Mouse (Mus musculus) MN1 (cell line): ENCODE measurements around the gene Olfr1367.

Experiments
- DNase-seq: peaks from one replicate; pipeline ENCODE4 v3.0.0-alpha.2; 2016; ENCODE audit warnings: low spot score

The Olfr1367 gene

DNA sequence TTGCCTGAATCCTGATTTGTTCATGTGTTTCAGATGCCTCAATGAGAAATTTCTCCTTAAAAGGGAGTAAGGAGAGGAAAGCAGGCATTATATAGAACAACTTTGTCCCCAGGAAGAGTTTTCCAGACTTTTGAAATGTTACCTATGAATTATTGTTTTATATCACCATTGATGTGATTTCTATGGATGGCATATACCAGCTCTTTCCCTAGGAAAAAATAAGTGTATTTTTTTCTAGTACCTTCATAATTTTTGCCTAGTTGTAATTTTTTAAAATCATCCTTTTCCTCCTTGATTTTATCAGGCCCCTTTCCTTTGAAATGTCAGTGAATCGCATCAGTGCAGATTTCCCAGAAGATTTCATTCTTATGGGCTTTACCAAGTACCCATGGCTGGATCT lies at the start of gene Olfr1367:
Olfr1367 (plus strand) TSS at position 301 of the 400 bp plus-strand sequence.
- no peak for DNase-seq

DNA sequence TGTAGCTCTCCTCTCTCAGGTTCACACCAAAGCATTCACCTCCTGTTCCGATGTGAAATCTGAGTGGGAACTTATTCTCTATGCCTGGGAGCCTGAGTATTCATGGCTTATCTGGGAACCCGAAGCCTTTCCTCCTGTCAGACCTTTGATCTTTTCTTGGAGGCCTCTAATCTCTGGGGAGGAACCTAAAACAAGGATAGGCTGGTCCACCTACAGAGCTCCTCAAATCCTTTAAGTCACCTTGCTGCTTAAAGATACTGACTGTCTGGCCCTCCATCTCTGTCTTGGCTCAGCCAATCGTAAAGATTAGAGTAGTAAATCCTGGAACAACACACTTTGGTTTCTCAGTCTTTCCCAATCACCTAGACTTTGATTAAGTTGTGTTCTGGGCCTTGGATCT lies 48.2 kb upstream of the Olfr1367 start:
- no peak for DNase-seq

DNA sequence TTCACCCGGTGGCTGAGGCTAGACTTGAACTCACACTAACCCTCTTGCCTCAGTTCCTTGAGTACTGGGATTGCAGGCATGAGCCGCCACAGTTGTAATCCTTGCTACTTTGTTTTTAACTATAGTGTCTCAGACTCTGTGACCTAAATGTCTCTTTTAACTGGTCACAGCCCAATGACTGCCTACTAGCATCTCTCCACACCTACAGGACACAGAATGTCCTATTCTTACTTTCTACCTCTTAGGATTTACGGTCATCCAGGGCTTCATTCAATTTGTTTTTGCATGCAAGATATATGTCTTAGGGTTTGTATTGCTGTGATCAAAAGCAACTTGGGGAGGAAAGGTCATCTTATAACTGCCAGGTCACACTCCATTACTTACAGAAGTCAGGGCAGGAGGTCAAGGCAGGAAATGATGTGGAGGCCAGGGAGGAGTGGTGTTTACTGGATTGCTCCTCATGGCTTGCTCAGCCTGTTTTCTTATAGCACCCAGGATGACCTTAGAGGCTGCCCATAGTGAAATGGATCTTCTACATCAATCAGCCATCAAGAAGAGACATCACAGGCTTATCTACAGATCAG lies 42.1 kb upstream of the Olfr1367 start:
- no peak for DNase-seq

DNA sequence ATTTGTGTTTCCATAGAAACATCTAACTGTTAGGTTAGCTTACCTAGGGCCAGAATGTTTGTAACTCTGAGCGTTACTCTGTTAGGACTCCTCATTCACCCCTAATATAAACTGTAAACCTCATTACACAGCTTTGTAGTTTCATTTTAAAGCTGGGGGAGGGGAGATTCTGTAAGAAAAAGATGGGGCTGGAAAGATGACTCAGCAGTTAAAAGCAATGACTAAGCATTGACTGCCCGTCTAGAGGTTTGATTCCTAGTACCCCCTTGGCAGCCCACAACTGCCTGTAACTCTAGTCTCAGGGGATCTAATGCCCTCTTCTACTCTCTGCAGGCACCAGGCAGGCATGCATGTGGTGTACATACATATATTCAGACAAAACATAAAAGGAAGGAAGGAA lies 36.9 kb upstream of the Olfr1367 start:
- DNase-seq, result no peak

DNA sequence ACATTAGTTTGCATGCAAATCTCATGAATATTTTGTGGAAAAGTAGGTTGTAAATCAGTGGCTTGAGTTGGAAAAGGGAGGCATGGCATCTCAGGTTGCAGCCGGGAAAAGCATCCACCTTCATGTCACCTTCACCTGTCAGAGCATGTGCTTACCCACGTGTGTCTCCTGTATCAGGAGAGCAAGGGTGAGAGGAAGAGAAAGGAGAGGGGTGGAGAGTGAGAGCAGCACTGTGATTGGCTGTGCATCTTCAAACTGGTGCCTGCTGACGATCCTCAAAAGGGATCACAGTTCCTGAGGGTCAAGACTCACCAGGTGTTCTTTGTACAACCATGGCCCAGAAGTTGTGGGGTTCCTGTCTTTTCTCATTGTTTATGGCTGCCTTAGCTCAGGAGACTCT lies 34.8 kb upstream of the Olfr1367 start, which contains the start of gene Gpx6:
Gpx6 (plus strand) TSS at position 200 of the 400 bp plus-strand sequence.
- no peak for DNase-seq

DNA sequence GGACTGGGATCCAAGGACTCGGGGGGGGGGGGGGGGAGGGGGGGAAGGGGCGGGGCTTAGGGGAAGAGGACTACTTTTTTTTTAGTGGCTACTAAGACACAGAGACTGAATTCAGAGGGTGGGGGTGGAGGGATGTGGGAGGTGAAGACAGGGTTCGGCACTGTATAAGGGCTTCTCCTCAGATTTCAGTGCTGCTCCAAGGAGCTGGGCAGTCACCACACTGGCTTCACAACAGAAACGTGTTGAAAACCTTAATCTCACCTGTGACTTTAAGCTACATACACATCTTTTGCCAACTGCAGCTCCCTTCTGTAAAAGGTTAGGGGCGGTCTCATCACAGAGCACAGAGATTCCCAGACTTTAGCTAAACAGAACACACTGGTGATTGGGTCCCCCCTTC lies 33.9 kb upstream of the Olfr1367 start:
- DNase-seq, result no peak

DNA sequence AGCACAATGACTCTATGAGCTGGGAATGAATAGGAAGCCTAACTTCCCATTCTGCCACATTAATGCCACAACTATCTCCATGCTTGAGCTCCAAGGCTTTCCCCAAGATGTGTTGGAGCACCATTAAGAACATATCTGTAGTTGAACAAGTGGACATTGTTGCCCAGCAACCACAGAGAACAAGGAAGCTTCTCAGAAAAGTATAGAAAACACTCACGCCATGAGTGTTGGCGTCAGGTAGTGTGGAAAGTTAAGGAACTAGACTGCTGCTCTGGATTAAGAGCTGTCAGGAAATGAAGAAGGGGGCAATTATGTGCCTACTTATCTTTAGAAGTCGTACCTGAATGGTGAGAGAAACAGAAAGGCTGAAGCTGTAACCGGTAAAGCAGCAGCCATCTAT lies 32.8 kb upstream of the Olfr1367 start:
- no peak for DNase-seq

DNA sequence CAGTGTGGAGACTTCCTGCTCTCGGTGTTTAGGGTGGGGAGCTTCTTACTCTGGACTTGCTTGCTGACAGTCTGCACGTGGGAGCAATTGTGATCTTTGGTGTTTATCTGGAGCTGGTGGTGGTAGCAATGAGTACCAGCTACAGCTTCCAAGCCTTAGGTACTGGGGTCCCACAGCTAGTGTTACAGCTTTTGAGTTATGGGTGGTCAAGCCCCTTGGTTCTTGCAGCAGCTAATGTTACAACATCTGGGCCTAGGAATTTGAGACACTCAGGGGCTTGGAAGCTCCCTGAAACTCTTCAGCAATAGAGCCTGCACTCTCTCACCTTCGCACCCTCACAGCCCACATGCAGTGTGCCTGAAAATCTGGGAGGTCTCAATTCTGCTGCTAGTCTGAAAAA lies 26.4 kb upstream of the Olfr1367 start:
- no peak for DNase-seq

DNA sequence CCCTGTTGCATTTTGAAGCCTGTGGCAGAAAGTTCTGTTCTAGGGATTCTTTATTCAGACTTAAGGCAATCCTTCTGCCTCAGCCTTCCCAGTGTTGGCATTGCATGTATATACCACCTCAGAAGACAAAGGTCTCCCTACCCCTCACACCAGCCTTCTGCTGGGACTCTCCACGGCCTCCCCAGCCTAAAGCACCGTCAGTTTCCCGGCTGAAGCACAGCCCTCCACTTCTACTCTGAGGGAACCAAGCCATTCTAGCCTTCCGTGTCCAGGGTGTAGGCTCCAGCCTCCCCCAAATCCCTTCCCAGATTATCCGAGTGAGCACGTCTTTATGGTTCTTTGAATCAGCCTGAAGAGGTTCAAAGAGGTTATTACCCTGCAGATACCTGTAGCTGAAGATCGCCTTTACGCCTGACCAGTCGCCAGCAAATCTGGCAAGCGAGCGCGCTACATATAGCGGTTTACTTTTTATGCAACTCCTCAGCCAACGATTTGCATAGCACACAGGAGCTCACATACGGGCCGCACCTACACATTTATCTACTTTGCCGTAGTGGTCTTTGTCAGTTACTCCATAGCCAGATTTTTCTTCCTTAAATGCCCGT lies 24.7 kb upstream of the Olfr1367 start:
- no peak for DNase-seq

DNA sequence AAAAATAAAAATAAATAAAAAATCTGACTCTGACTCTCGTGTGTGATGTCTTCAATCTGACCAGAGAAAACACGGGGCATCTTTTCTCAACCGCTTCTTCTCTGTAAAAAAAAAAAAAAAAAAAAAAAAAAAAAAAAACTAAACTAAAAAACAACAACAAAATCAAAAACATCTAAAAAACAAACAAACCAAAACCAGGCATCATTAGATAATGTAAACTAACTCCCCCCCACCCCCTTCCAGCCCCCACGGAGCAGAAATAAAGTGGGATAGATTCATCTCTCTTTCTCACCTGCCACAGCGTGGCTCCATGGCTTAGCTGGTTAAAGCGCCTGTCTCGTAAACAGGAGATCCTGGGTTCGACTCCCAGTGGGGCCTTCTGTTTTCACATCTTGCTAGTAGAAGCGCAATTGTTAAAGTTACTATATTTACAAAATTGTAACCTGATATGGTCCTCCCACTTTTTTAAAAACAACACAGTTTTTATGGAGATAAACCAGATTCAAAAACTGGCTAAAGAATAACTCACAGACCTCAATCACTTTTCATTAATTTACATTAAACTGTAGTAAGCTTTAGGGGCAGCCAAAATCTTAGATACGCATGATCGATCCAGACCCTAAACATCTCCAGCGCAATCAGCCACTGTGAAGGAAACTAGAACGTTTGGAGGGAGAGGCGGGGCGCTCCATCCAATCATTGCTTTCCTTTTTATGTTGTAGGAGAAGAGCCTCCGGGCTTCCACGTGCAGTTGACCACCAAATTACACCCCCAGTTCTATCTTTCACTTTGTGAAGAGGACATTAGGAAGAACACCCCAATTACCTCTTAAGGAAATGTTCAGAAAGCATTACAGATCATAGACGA lies 24.0 kb upstream of the Olfr1367 start:
- peak; percentile 51 for DNase-seq

DNA sequence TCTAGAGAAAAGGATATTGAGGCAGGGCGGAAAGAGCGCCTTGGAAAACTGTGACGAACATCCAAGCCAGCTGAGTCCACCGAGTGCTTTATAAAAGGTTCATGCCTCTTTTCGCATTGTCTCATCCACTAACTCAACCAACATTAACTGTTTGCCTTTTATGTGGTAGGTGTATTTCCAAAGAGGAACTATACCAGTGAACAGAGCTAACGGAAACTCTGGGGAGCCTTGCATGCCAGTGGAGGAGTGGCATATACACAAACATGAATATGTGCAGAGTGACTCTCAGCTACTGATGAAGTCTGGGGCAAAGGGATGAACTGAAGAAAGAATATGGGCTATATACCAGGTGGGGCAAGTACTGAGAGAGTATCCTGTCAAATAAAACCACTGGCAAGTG lies 23.3 kb upstream of the Olfr1367 start:
- DNase-seq, result no peak

DNA sequence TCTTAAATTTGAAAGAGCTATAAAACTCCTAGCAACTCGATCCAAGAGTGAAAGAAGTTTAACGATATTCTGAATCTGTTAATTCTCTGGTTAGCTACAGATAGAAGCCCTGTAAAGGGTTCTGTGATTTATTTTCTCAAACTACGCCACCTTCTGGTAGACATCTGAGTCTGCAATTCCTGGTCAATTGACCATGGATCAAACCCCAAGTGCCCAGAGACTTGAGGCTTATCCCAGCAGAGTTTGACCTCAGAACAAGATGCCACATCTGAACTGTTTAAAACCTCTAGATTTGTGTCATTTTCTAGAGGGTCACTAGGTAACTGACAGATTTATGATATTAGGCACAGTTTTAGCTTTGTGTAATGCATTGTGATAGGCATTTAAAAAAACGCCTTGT lies 20.5 kb upstream of the Olfr1367 start:
- DNase-seq, result peak; percentile 30

DNA sequence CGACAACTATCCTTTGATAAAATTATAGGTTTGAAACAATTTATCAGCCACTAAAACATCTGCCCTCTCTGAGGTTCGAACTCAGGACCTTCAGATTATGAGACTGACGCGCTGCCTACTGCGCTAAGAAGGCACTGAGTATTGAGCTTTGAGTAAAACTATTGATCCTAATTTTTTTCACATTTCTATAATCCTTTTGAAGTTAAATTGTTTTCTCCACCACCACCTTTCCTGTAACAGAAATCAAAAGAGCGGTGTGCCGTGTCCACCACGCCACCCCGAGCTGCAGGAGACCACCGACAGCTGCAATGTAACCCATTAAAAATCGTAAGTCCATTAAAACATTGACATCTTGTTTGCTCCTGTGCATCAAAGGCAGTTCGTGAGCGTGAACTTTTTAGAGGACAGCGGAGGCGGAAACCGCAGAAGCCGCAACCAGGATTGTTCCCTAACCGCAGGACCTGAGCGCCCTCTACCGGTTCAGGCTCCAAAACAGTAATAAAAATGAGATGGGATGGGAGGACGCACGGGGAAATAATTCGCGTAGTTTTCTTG lies 20.0 kb upstream of the Olfr1367 start:
- DNase-seq, result peak; percentile 79

DNA sequence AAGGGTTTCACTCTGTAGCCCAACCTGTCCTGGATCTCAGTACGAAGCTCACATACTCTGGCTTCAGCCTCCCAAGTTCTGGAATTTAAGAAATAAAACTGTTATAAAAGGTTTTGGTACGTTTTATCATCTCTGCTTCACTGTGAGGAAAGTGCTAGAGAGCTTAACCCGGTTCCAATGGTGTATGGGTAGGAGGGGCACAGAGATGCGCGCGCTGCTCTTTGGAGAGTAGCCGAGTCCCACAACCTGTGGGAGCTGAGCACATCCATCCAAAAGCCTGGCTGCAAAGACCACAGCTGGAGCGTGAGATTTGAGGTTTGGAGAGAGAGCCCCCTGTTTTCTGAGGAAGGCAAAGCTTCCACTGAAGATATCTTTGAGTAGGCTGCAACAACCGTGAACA lies 19.3 kb upstream of the Olfr1367 start:
- peak; percentile 11 for DNase-seq

DNA sequence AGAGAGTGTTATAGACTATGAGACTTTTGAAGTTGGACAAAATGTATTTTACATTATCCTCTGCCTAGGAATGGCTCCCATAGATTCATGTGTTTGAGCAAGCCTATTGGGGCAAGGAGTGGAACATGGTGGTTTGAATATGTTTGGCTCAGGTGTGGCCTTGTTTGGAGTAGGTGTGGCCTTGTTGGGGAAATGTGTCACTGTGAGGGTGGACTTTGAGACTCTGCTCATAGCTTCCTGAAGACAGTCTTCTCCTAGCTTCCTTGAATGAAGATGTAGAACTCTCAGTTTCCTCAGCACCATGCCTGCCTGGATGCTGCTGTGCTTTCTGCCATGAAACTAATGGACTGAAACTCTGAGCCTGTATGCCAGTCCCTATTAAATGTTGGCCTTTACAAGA lies 3.9 kb downstream of the Olfr1367 start:
- no peak for DNase-seq

DNA sequence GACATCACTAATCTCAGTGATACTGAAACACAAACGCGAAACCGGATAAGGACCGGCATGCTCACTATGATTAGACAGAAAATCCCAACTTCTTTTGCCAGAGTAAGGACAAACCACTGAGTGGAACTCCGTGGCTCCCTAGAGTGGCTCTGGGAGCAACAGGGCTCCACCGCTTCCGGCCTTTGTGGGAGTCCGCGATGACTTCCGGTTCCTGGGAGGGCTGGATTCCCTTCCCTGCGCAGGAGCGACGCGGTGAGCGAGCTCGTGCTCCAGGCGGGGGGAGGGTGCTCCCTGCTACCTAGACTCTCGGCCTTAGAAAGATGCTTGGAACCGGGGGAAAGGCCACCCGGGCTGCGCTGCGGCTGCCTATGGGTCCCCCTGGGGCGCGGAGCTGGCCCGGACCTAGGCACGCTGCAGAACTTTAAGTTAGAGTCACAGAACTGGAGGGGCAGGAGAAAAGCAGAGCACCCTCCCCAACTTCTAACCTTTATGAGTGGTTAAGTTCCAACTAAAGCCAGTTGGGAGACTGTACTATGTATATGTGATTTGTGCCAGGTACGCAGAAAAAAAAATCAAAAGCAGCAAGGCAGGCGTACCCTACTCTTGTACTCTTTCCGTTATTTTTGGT lies 16.0 kb downstream of the Olfr1367 start, which contains the start of gene Zscan12:
Zscan12 (plus strand) TSS at position 200 of the 628 bp plus-strand sequence.
- peak; percentile 90 for DNase-seq

DNA sequence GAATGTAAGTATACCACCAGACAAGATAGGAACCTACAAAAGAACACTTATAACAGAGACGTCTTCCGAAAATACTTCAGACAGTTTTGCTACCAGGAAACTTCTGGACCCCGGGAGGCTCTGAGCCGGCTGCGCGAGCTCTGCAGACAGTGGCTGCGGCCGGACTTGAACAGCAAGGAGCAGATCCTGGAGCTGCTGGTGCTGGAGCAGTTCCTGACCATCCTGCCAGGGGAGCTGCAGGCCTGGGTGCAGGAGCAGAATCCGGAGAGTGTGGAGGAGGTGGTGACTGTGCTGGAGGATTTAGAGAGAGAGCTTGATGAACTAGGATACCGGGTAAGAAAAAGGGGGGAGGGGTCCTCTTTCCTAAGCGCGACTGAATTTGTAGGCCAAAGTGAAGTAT lies 17.0 kb downstream of the Olfr1367 start:
- no peak for DNase-seq

DNA sequence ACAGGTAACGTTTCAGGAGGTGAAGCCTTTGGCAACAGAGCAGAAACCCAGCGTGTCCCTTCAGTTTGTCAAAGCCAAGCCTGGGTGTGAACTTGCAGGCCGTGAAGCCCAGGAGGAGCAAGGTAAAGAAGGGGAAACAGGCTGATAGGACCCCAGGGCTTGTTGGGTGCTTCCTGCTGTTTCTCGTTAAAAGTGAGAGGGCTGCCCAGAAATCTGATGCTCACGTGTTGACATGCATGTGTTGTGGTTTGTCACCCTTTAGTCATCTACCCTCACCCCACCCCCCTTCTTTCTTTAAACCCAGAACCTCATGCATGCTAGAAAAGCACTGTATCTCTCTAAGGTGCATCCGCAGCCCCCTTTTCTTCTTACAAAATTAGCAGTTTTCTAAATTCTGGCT lies 19.9 kb downstream of the Olfr1367 start:
- no peak for DNase-seq

DNA sequence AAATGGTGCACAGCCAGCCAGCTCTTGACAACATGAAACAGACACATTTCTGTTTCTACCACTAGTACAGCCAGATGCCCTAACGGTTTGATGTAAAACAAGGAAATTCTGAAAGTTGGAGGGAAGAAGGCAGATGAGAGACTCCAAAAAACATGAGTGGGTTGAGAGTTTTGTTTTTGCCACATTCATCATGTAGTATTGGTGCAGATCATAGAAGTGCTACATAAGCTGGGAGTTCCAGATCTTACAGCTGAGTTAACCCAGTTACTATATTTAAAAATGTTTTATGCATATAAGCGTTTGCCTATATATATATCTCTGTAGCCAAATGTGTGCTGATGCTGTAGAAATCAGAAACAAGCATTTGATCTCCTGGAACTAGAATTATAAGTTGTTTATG lies 26.0 kb downstream of the Olfr1367 start:
- no peak for DNase-seq

DNA sequence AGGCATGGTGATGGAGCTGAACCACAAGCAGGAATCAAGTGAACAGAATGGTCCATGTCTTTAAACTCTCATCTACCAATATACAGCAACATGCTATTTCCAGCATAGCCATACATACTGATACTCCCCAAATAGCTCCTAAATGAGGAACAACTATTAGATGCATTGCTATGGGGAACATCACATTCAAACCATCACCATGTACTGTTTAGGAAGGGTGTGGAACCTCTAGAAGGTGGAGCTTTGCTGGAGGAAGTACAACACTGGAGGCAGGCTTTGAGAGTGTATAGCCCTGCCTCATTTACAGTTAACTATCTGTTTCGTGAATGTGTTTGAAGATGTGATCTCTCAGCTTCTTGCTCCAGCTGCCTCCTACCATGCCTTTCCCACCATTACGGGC lies 31.1 kb downstream of the Olfr1367 start:
- no peak for DNase-seq

DNA sequence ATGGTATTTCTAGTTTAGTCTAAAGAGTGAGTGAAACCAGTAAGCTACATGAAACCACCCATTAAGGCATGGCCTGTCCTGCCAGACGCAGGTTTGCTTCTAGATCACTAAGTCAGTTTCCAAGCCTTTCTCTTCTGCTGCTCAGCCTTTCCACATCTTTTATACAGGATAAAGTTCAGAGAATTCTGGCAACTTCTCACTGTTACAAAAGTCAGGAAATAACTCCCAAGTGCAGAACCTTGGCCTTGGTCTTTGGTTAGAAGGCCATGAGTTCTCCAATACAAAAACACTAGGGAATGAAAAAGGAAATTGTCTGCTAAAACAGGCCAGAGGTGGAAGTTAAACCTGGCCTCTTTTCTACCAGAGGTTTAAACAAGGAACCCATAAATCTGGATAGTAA lies 48.5 kb downstream of the Olfr1367 start:
- no peak for DNase-seq

DNA sequence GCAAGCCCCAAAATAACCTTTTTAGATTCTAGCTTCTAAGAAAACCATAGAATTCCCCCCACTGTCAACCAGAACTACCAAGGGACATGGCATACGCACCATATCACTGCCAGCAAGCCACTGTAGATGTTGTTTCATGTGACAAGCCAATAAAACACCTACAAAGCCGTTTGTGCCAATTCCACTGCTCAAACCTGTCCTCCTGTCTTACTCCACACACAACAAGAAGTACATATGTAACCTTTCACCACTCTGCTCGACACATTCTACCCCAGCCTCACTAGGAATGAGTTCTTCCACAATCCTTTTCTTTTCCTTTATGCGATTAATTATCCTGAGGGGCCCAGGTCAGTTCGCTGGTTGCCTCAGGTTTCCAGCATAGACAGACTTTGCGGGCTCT lies 48.9 kb downstream of the Olfr1367 start:
- DNase-seq, result no peak
